Mouse (Mus musculus): ENCODE data around the gene Ice2.

DNA sequence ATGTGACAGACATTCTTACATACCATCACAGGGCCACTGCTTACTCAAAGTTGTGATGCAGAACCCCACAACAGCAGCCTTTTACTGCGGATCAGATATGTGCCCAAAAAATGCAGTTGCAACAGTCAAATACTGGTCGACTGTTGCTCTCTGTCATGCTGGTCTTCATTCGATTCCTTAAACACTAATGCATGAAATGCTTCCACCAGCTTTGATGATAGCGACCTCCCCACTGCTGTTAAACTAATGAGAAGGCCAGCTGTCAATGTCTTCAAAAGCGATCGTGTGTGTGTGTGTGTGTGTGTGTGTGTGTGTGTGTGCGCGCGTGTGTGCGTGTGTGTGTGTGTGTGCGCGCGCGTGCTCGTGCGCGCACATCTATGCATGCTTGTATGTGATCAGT is 13.2 kb upstream of the Ice2 start:
- no peak for TF ChIP-seq CTCF (IDR thresholded peaks at IDR 0.05; ENCODE audit: low read depth)
- TF ChIP-seq EP300 (IDR thresholded peaks at IDR 0.05; ENCODE audit: low read depth), result no peak

All from liver, postnatal 0 days (tissue).